Mouse (Mus musculus) kidney, adult 2 months (tissue): ENCODE measurements around the gene Cd82.

Experiments
- CTCF ChIP-seq: fragments of 200-500 bp; conservative IDR thresholded peaks from 2 replicates; pipeline ENCODE4 v1.5.1; 2011; ENCODE audit warnings: low read depth, mild to moderate bottlenecking, control low read depth, low read length, moderate library complexity, mixed read lengths; ENCODE audit not compliant: insufficient read depth, insufficient read length
- POLR2A ChIP-seq: fragments of 200-500 bp; IDR thresholded peaks from one replicate; pipeline ENCODE4 v1.6.1; 2011; ENCODE audit warnings: low read depth, low read length, control low read depth

DNA sequence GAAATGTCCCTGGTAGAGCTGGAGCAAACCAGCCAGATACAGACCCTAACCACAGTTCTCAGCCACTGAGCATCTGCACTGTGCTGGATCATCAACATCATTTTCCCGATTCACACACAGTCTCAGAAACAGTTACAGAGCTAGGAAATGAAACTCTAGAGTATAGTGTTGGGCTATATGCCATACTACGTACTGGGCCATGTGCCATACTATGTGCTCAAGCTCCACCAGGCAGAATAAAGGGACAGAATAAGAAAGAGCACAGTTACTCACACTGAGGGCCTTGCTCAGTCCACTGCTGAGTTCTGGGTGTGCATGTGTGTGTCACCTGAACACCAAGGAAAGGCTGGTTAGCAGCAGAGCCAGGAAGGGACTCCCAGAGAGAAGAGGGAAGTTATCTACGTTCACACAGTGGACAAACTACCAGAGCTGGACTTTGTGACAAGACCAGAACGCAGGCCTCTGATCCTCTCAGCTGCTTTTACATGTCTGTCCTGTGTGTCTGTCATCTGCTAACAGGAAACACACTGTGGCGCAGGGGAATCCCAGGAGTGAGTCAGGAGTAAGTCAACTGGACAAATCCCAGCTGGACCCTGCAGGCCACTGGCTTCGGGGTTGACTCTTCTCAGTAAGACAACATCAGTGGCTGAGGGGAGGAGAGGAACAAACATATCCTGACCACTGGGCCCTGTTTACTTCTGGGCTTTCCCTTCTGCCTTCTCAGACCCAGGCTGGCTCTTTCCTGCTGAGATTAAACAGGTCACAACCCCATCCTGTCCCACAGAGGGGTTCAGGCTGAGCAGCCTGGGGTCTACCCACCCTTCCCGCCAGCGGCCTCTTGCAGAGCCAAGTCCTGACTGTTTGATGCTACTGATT is 4.4 kb downstream of the Cd82 start:
- TF ChIP-seq CTCF (no peak), POLR2A (no peak)
